ENCODE assay signal across 9 mouse cellular contexts in genomic region chr4:146491993-146492392, GRCm38 (mm10). TPM values are rescaled to one million over a fixed set of nuclear protein-coding genes. Genes with fewer than 3 reads are reported as not detected.
A peak's percentile ranks its signal among the peaks of the same experiment; 100 is the strongest.
DNase-seq lines count a peak whose midpoint lies in the region; ATAC-seq and TF ChIP-seq lines count a peak whose summit lies in the region.
"Not testable (repeated sequence)": the region's sequence is repeated elsewhere in the genome, so short reads cannot be mapped to it uniquely, and the experiment has no call there.
"Had no signal": no experiment of that assay in that cellular context is flagged by ENCODE, and none has a peak within 500 bp of the region (broad histone marks: within the 10 kb centered on the region; RNA-seq: fewer than 3 reads in every experiment).

No protein-coding gene starts in this region.

- 66% methylated on average over 1 of the region's 1 CpGs for WGBS in heart, embryonic 14.5 days
- 80% methylated on average over 1 of the region's 1 CpGs for WGBS in hindbrain, embryonic 14.5 days
- WGBS in kidney, embryonic 15.5 days = 88% methylated on average over 1 of the region's 1 CpGs
- WGBS in midbrain, postnatal 0 days = 84% methylated on average over 1 of the region's 1 CpGs
- 68% methylated on average over 1 of the region's 1 CpGs for WGBS in stomach, embryonic 16.5 days

- peaks cover 45% of the 10 kb centered on the region for H3K9me3 ChIP-seq in heart, embryonic 14.5 days (ENCODE audit: control insufficient read depth, low read length)
- peaks cover 74% of the 10 kb centered on the region for H3K9me3 ChIP-seq in hindbrain, embryonic 14.5 days (ENCODE audit: control insufficient read depth, low read length)
- peaks cover 62% of the 10 kb centered on the region for H3K9me3 ChIP-seq in kidney, embryonic 15.5 days (replicated peaks)
- peaks cover 54% of the 10 kb centered on the region for H3K9me3 ChIP-seq in midbrain, postnatal 0 days (ENCODE audit: low read length)
- H3K9me3 ChIP-seq in stomach, embryonic 16.5 days (replicated peaks; ENCODE audit: control insufficient read depth, low read length) = peaks cover 27% of the 10 kb centered on the region

- not testable (repeated sequence) for DNase-seq in hindbrain, embryonic 14.5 days (ENCODE audit: low spot score); midbrain, postnatal 0 days (ENCODE audit: low spot score)

- H3K27ac ChIP-seq in heart, embryonic 14.5 days (replicated peaks in 1 of 2; ENCODE audit: control insufficient read depth in 1 of 2, insufficient read depth in 1 of 2, low read depth in 2 of 2, low read length in 2 of 2); hindbrain, embryonic 14.5 days; kidney, embryonic 15.5 days; midbrain, postnatal 0 days (ENCODE audit: low read depth, low read length); stomach, embryonic 16.5 days (ENCODE audit: low read length): not testable (repeated sequence)

- H3K27me3 ChIP-seq in heart, embryonic 14.5 days (ENCODE audit: control insufficient read depth, insufficient read depth, low read length); hindbrain, embryonic 14.5 days (ENCODE audit: control insufficient read depth, insufficient read depth, low read length); kidney, embryonic 15.5 days; midbrain, postnatal 0 days (ENCODE audit: insufficient read depth, low read length); stomach, embryonic 16.5 days (ENCODE audit: control insufficient read depth, insufficient read depth, low read length): not testable (repeated sequence)

- not testable (repeated sequence) for TF ChIP-seq CTCF in midbrain, postnatal 0 days (IDR thresholded peaks at IDR 0.05)

- H3K4me3 ChIP-seq in heart, embryonic 14.5 days (ENCODE audit: control insufficient read depth in 1 of 2, insufficient read depth in 1 of 2, low read depth in 1 of 2, low read length in 2 of 2); hindbrain, embryonic 14.5 days (replicated peaks; ENCODE audit: low read length); kidney, embryonic 15.5 days (replicated peaks); midbrain, postnatal 0 days (ENCODE audit: low read depth, low read length); stomach, embryonic 16.5 days (replicated peaks; ENCODE audit: low read length): not testable (repeated sequence)

- not testable (repeated sequence) for H3K4me1 ChIP-seq in heart, embryonic 14.5 days (ENCODE audit: control insufficient read depth in 2 of 2, insufficient read depth in 2 of 2, low read length in 2 of 2); hindbrain, embryonic 14.5 days (replicated peaks; ENCODE audit: control insufficient read depth, insufficient read depth, low read length); kidney, embryonic 15.5 days; midbrain, postnatal 0 days (ENCODE audit: insufficient read depth, low read length); stomach, embryonic 16.5 days (ENCODE audit: control insufficient read depth, insufficient read depth, low read length)

- H3K4me2 ChIP-seq in heart, embryonic 14.5 days (ENCODE audit: low read length); hindbrain, embryonic 14.5 days (replicated peaks); kidney, embryonic 15.5 days; midbrain, postnatal 0 days (ENCODE audit: low read depth, low read length, poor library complexity, severe bottlenecking); stomach, embryonic 16.5 days (ENCODE audit: low read depth, low read length): not testable (repeated sequence)

- ATAC-seq in erythroid progenitor cell, adult 5-6 weeks (replicated peaks; ENCODE audit: low FRiP score, poor library complexity, severe bottlenecking) = 0 out of 2 replicates have a peak, but pooled peaks have one; percentile 36
- ATAC-seq in heart, embryonic 14.5 days (ENCODE audit: insufficient number of reproducible peaks, insufficient read depth, low FRiP score, low read depth) = peak; percentile 20; the same call in 1 of the 2 replicates
- peak; percentile 40; the same call in 1 of the 2 replicates for ATAC-seq in hindbrain, embryonic 14.5 days (ENCODE audit: low FRiP score)
- 0 out of 2 replicates have a peak, but pooled peaks have one; percentile 17 for ATAC-seq in kidney, embryonic 15.5 days (replicated peaks; ENCODE audit: low FRiP score)
- 0 out of 2 replicates have a peak, but pooled peaks have one; percentile 19 for ATAC-seq in megakaryocyte, adult 5-6 weeks (ENCODE audit: poor library complexity, severe bottlenecking)
- peak; percentile 41; the same call in 1 of the 2 replicates for ATAC-seq in midbrain, postnatal 0 days (ENCODE audit: low FRiP score)
- ATAC-seq in stomach, embryonic 16.5 days (ENCODE audit: insufficient read depth, low FRiP score) = 0 out of 2 replicates have a peak, but pooled peaks have one; percentile 18

- H3K36me3 ChIP-seq in heart, embryonic 14.5 days (ENCODE audit: control insufficient read depth, insufficient read depth, low read length); hindbrain, embryonic 14.5 days (replicated peaks; ENCODE audit: control insufficient read depth, insufficient read depth); kidney, embryonic 15.5 days; midbrain, postnatal 0 days (ENCODE audit: insufficient read depth, low read length); stomach, embryonic 16.5 days (ENCODE audit: control insufficient read depth, insufficient read depth, low read length): not testable (repeated sequence)

- H3K9ac ChIP-seq in heart, embryonic 14.5 days (ENCODE audit: low read length); hindbrain, embryonic 14.5 days; kidney, embryonic 15.5 days; midbrain, postnatal 0 days (replicated peaks; ENCODE audit: low read length, poor library complexity, severe bottlenecking); stomach, embryonic 16.5 days (ENCODE audit: low read length): not testable (repeated sequence)

RNA-seq across cellular contexts. Expression of gene Zfp981, which starts 9.8 kb away (rescaled TPM):
- not detected in 2 replicates for total RNA-seq in erythroid progenitor cell, adult 5-6 weeks (2015; ENCODE audit: low replicate concordance)
- total RNA-seq in erythroid progenitor cell, adult 5-6 weeks (2017; ENCODE audit: low replicate concordance) = not detected in 2 replicates
- polyA plus RNA-seq in heart, embryonic 14.5 days (2014; fragmentation: Nextera tagmentation; extraction: Ambion mirVana) = 0.14 TPM in 1 of 2 replicates, not detected in the other
- polyA plus RNA-seq in hindbrain, embryonic 14.5 days (2014; fragmentation: Nextera tagmentation; extraction: Ambion mirVana) = 0.14 and 0.19 TPM in 2 replicates
- polyA plus RNA-seq in kidney, embryonic 15.5 days (2015; fragmentation: Nextera tagmentation; extraction: Ambion mirVana) = 0.06 TPM in 1 of 2 replicates, not detected in the other
- total RNA-seq in megakaryocyte, adult 5-6 weeks (2015) = 0.11 TPM in 1 of 2 replicates, not detected in the other
- total RNA-seq in megakaryocyte, adult 5-6 weeks (2017) = not detected in 2 replicates
- total RNA-seq in midbrain, postnatal 0 days (2014; rRNA removed) = 0.11 TPM in 1 of 2 replicates, not detected in the other
- polyA plus RNA-seq in midbrain, postnatal 0 days (2015; fragmentation: Nextera tagmentation; extraction: Ambion mirVana) = 0.10 and 0.16 TPM in 2 replicates
- polyA plus RNA-seq in stomach, embryonic 16.5 days (2015; fragmentation: Nextera tagmentation; extraction: Ambion mirVana) = not detected in 2 replicates
- total RNA-seq: CH12.LX had no signal
- polyA plus RNA-seq: forebrain, embryonic 15.5 days had no signal

RNA-seq across cellular contexts. Expression of gene Zfp992, which starts 43.2 kb away (rescaled TPM):
- total RNA-seq in erythroid progenitor cell, adult 5-6 weeks (2015; ENCODE audit: low replicate concordance) = 2.2 and 3.4 TPM in 2 replicates
- total RNA-seq in erythroid progenitor cell, adult 5-6 weeks (2017; ENCODE audit: low replicate concordance) = 0.15 and 2.4 TPM in 2 replicates
- 3.8 and 4.4 TPM in 2 replicates for polyA plus RNA-seq in heart, embryonic 14.5 days (2014; fragmentation: Nextera tagmentation; extraction: Ambion mirVana)
- 3.7 and 3.8 TPM in 2 replicates for polyA plus RNA-seq in hindbrain, embryonic 14.5 days (2014; fragmentation: Nextera tagmentation; extraction: Ambion mirVana)
- 3.9 TPM in 2 replicates for polyA plus RNA-seq in kidney, embryonic 15.5 days (2015; fragmentation: Nextera tagmentation; extraction: Ambion mirVana)
- total RNA-seq in megakaryocyte, adult 5-6 weeks (2015) = 20.0 and 23.3 TPM in 2 replicates
- total RNA-seq in megakaryocyte, adult 5-6 weeks (2017) = 8.9 and 11.4 TPM in 2 replicates
- 2.8 and 5.2 TPM in 2 replicates for total RNA-seq in midbrain, postnatal 0 days (2014; rRNA removed)
- polyA plus RNA-seq in midbrain, postnatal 0 days (2015; fragmentation: Nextera tagmentation; extraction: Ambion mirVana) = 0.73 and 1.3 TPM in 2 replicates
- 1.9 and 2.7 TPM in 2 replicates for polyA plus RNA-seq in stomach, embryonic 16.5 days (2015; fragmentation: Nextera tagmentation; extraction: Ambion mirVana)
